Mouse (Mus musculus) thymus, adult 2 months (tissue): Measurements from ENCODE around the gene Ndufb3.

Experiments used
- CTCF ChIP-seq: fragments of 200-500 bp; IDR thresholded peaks from 2 replicates; pipeline ENCODE4 v1.5.1; 2012; ENCODE audit warnings: mild to moderate bottlenecking, control low read depth, low read length, moderate library complexity, borderline replicate concordance; ENCODE audit not compliant: control insufficient read depth, poor library complexity, insufficient read depth; ENCODE audit errors: extremely low read depth
- POLR2A ChIP-seq: fragments of 200-500 bp; IDR thresholded peaks from 2 replicates; pipeline ENCODE4 v1.6.1; 2012; ENCODE audit warnings: mild to moderate bottlenecking, low read length, control low read depth, moderate library complexity; ENCODE audit not compliant: control insufficient read depth, poor library complexity, insufficient read depth; ENCODE audit errors: extremely low read depth

DNA sequence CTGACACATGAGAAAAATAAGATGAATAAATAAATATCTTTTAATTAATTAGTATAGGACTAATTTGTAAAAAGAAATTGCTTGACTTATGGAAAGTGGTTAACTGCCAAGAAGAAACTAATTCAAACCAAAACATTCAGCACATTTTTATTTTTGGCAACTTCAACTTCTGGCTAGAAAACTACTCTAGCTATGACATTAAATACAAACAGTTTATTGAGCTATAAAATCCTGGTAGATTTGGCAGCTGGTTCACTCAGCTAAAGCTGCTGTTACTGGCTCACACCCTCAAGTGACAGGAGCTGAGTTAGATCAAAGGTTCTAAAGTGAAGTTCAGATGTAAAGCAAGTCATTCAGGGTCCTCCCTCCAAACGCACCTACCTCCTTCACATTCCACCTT lies 3.6 kb upstream of the Ndufb3 start:
- TF ChIP-seq CTCF (no peak), POLR2A (no peak)
